Mouse (Mus musculus): ENCODE results near the gene Riox1.

- TF ChIP-seq CTCF (IDR thresholded peaks at IDR 0.05; ENCODE audit: low read depth) (no peak), EP300 (IDR thresholded peaks at IDR 0.05; ENCODE audit: low read depth) (no peak)
Measured at GRCm38 (mm10) chr12:83921535-83922381, 28.6 kb upstream of the Riox1 start, which contains the start of gene Numb.
